Mouse (Mus musculus): Measurements from ENCODE around the gene Vcl. TPM values are rescaled to one million over a fixed set of nuclear protein-coding genes. Genes with fewer than 3 reads are reported as not detected.
A peak's percentile ranks its signal among the peaks of the same experiment; 100 is the strongest.

Gene Vcl
- polyA plus RNA-seq, 1 experiment from 2014 or later, result 17.0 TPM

DNA sequence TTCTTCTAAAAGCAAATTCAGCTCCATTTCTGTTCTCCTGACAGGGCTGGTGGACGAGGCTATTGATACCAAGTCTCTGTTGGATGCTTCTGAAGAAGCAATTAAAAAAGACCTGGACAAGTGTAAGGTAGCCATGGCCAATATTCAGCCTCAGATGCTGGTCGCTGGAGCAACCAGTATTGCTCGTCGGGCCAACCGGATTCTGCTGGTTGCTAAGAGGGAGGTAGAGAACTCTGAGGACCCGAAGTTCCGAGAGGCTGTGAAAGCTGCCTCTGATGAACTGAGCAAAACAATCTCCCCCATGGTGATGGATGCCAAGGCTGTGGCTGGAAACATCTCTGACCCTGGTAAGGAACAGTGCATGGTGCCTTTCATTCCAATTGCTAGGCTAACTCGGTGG is 91.2 kb downstream of the Vcl start:
- H3K27me3 ChIP-seq, result no peaks in the 10 kb centered on the region
- no peak overlapping the region for H3K9ac ChIP-seq
- 83% methylated on average over 8 of the region's 8 CpGs for WGBS (ENCODE audit: insufficient replicate concordance)
- H3K27ac ChIP-seq (replicated peaks), result no peak overlapping the region
- peaks cover 84% of the 10 kb centered on the region for H3K36me3 ChIP-seq (replicated peaks)
- ATAC-seq (ENCODE audit: insufficient read depth), result no peak
- H3K4me2 ChIP-seq, result no peak overlapping the region
- H3K4me1 ChIP-seq (replicated peaks), result no peaks in the 10 kb centered on the region
- no peak overlapping the region for H3K4me3 ChIP-seq (replicated peaks)
- no peaks in the 10 kb centered on the region for H3K9me3 ChIP-seq (replicated peaks)

DNA sequence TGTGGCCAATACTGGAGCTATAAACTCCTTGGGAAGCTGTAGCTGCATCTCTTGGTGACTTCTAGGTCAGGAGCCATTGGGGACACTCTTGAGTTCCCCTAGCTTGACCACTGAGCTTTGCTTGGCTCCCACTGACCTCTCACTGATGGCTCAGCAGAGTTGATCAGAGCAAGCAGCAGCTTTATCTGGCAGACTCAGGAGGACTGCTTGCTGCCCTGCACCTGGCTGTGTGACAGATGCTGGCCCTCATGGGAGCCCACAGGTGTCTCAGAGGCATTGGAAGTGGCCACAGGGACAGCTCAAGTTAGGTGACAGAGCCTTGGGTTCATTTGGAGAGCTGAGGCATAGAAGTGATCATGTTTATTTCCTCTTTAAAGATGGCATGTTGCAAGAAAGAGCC is 98.3 kb downstream of the Vcl start:
- Histone ChIP-seq H3K36me3 (replicated peaks) (peaks cover 88% of the 10 kb centered on the region), H3K4me3 (replicated peaks) (no peak overlapping the region), H3K9ac (no peak overlapping the region), H3K4me2 (no peak overlapping the region), H3K27ac (replicated peaks) (no peak overlapping the region), H3K4me1 (replicated peaks) (0 out of 2 replicates have a peak, but pooled peaks cover 7% of the 10 kb centered on the region), H3K27me3 (no peaks in the 10 kb centered on the region), H3K9me3 (replicated peaks) (no peaks in the 10 kb centered on the region)
- ATAC-seq (ENCODE audit: insufficient read depth), result no peak

- 0 out of 2 replicates have a peak, but pooled peaks cover 7% of the 10 kb centered on the region for H3K4me1 ChIP-seq (replicated peaks)
- H3K4me2 ChIP-seq, result no peak overlapping the region
- H3K27me3 ChIP-seq, result no peaks in the 10 kb centered on the region
- H3K4me3 ChIP-seq (replicated peaks), result no peak overlapping the region
- H3K27ac ChIP-seq (replicated peaks), result no peak overlapping the region
- no peaks in the 10 kb centered on the region for H3K9me3 ChIP-seq (replicated peaks)
- ATAC-seq (ENCODE audit: insufficient read depth), result no peak
- no peak overlapping the region for H3K9ac ChIP-seq
- WGBS (ENCODE audit: insufficient replicate concordance), result 74% methylated on average over 11 of the region's 11 CpGs
- peaks cover 85% of the 10 kb centered on the region for H3K36me3 ChIP-seq (replicated peaks)
These were observed 99.9 kb downstream of the Vcl start for GRCm38 (mm10) chr14:21029025-21029659.

GRCm38 (mm10) chr14:21031783-21032511 is 102.7 kb downstream of the Vcl start:
- Histone ChIP-seq H3K4me1 (replicated peaks) (0 out of 2 replicates have a peak, but pooled peaks cover 7% of the 10 kb centered on the region), H3K27me3 (no peaks in the 10 kb centered on the region), H3K4me3 (replicated peaks) (no peak overlapping the region), H3K36me3 (replicated peaks) (peaks cover 74% of the 10 kb centered on the region), H3K9ac (no peak overlapping the region), H3K4me2 (no peak overlapping the region), H3K9me3 (replicated peaks) (no peaks in the 10 kb centered on the region), H3K27ac (replicated peaks) (peak overlapping the region; percentile 51)
- peak; percentile 69 for ATAC-seq (ENCODE audit: insufficient read depth)
- 71% methylated on average over 6 of the region's 6 CpGs for WGBS (ENCODE audit: insufficient replicate concordance)

DNA sequence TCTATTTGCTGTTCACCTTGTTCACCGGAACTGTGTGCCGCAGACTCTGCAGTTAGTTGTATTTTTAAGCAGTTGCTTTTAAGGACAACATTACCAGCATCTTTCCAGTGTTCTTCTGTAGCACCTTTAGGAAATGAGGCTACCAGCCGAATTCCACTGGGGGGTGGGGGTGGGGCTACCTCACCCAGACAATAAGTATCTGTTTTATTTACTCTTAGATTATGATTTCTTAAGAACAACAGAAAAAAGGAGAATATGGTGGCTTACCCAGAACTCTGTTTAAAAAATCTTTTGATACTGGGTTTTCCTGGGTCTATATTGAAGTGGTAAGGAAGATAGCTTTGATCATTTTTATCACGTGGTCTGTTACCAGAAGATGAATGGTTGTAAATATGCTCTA is 105.1 kb downstream of the Vcl start:
- no peak for ATAC-seq (ENCODE audit: insufficient read depth)
- no peak overlapping the region for H3K4me2 ChIP-seq
- H3K27me3 ChIP-seq, result no peaks in the 10 kb centered on the region
- WGBS (ENCODE audit: insufficient replicate concordance), result 86% methylated on average over 4 of the region's 4 CpGs
- H3K4me1 ChIP-seq (replicated peaks), result 0 out of 2 replicates have a peak, but pooled peaks cover 7% of the 10 kb centered on the region
- peaks cover 74% of the 10 kb centered on the region for H3K36me3 ChIP-seq (replicated peaks)
- no peak overlapping the region for H3K9ac ChIP-seq
- no peaks in the 10 kb centered on the region for H3K9me3 ChIP-seq (replicated peaks)
- no peak overlapping the region for H3K4me3 ChIP-seq (replicated peaks)
- no peak overlapping the region for H3K27ac ChIP-seq (replicated peaks)

DNA sequence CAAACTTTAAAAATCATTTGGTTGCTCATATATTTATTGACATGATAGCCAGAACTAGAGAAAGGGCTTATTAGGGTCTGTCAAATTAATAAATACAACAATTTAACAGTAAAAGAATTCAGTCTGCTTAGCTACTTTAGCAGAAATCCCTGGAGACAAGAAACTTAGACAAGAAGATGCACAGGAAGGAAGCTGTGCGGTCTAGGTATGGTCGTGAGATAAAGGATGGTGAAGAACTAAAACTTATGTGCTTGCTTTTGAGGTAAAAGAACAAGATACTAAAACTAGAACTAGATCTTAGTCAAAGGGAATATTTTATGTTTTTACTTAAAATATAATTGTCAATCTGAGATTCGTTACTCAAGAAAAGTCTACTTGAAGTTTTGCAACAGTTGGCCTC is 105.6 kb downstream of the Vcl start:
- ATAC-seq (ENCODE audit: insufficient read depth), result no peak
- Histone ChIP-seq H3K4me3 (replicated peaks) (no peak overlapping the region), H3K36me3 (replicated peaks) (peaks cover 74% of the 10 kb centered on the region), H3K4me1 (replicated peaks) (0 out of 2 replicates have a peak, but pooled peaks cover 11% of the 10 kb centered on the region), H3K27ac (replicated peaks) (no peak overlapping the region), H3K27me3 (no peaks in the 10 kb centered on the region), H3K9ac (no peak overlapping the region), H3K4me2 (no peak overlapping the region), H3K9me3 (replicated peaks) (no peaks in the 10 kb centered on the region)
- 76% methylated on average over 3 of the region's 3 CpGs for WGBS (ENCODE audit: insufficient replicate concordance)

- H3K27ac ChIP-seq (replicated peaks), result peak overlapping the region; percentile 48
- H3K27me3 ChIP-seq, result no peaks in the 10 kb centered on the region
- H3K9ac ChIP-seq, result no peak overlapping the region
- H3K4me2 ChIP-seq, result no peak overlapping the region
- ATAC-seq (ENCODE audit: insufficient read depth), result peak; percentile 66
- H3K4me3 ChIP-seq (replicated peaks), result no peak overlapping the region
- no peaks in the 10 kb centered on the region for H3K9me3 ChIP-seq (replicated peaks)
- WGBS (ENCODE audit: insufficient replicate concordance), result 60% methylated on average over 12 of the region's 12 CpGs
- H3K36me3 ChIP-seq (replicated peaks), result peaks cover 53% of the 10 kb centered on the region
- H3K4me1 ChIP-seq (replicated peaks), result 0 out of 2 replicates have a peak, but pooled peaks cover 4% of the 10 kb centered on the region
These were observed 109.9 kb downstream of the Vcl start for GRCm38 (mm10) chr14:21039077-21039476.

GRCm38 (mm10) chr14:21039623-21040022 is 110.4 kb downstream of the Vcl start:
- Histone ChIP-seq H3K4me3 (replicated peaks) (no peak overlapping the region), H3K9me3 (replicated peaks) (no peaks in the 10 kb centered on the region), H3K36me3 (replicated peaks) (peaks cover 53% of the 10 kb centered on the region), H3K4me2 (no peak overlapping the region), H3K4me1 (replicated peaks) (0 out of 2 replicates have a peak, but pooled peaks cover 4% of the 10 kb centered on the region), H3K27ac (replicated peaks) (peak overlapping the region; percentile 48), H3K27me3 (no peaks in the 10 kb centered on the region), H3K9ac (no peak overlapping the region)
- WGBS (ENCODE audit: insufficient replicate concordance), result 74% methylated on average over 4 of the region's 4 CpGs
- no peak for ATAC-seq (ENCODE audit: insufficient read depth)

DNA sequence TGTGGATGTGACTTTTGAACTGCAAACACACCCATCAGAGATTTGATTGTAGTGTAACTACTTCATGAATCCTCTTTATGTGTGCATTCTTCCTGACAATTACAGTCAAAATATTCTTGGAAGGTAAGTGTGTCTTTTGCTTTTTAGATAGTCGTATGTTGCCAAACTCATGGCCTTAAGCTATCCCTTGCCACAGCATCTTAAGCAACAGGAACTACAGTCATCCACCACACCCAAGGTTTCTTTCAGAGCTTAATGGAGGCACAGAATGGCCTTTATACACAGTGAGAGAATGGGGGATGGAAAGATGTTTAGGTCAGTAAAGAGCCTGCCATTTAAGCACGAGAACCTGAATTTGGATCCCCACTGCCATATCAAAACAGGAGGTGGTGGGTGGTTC is 118.6 kb downstream of the Vcl start:
- no peaks in the 10 kb centered on the region for H3K27me3 ChIP-seq
- H3K9me3 ChIP-seq (replicated peaks), result no peaks in the 10 kb centered on the region; the same call in 1 of the 2 replicates
- H3K27ac ChIP-seq (replicated peaks), result 0 out of 2 replicates have a peak overlapping the region, but pooled peaks have one; percentile 30
- peaks cover 10% of the 10 kb centered on the region; the same call in 1 of the 2 replicates for H3K36me3 ChIP-seq (replicated peaks)
- no peak for ATAC-seq (ENCODE audit: insufficient read depth)
- H3K9ac ChIP-seq, result no peak overlapping the region
- H3K4me3 ChIP-seq (replicated peaks), result no peak overlapping the region
- H3K4me1 ChIP-seq (replicated peaks), result peaks cover 20% of the 10 kb centered on the region
- H3K4me2 ChIP-seq, result 0 out of 2 replicates have a peak overlapping the region, but pooled peaks have one; percentile 4
- 60% methylated on average over 2 of the region's 2 CpGs for WGBS (ENCODE audit: insufficient replicate concordance)

- Histone ChIP-seq H3K27ac (replicated peaks) (no peak overlapping the region), H3K9ac (no peak overlapping the region), H3K4me2 (no peak overlapping the region), H3K9me3 (replicated peaks) (no peaks in the 10 kb centered on the region; the same call in 1 of the 2 replicates), H3K36me3 (replicated peaks) (peaks cover 10% of the 10 kb centered on the region; the same call in 1 of the 2 replicates), H3K4me3 (replicated peaks) (no peak overlapping the region), H3K27me3 (no peaks in the 10 kb centered on the region), H3K4me1 (replicated peaks) (peaks cover 30% of the 10 kb centered on the region)
- ATAC-seq (ENCODE audit: insufficient read depth), result no peak
These were observed 119.7 kb downstream of the Vcl start for GRCm38 (mm10) chr14:21048879-21049278.

- Histone ChIP-seq H3K9me3 (replicated peaks) (no peaks in the 10 kb centered on the region; the same call in 1 of the 2 replicates), H3K27me3 (no peaks in the 10 kb centered on the region), H3K4me3 (replicated peaks) (peak overlapping the region; percentile 79), H3K36me3 (replicated peaks) (0 out of 2 replicates have a peak, but pooled peaks cover 2% of the 10 kb centered on the region), H3K27ac (replicated peaks) (0 out of 2 replicates have a peak overlapping the region, but pooled peaks have one; percentile 90), H3K9ac (no peak overlapping the region), H3K4me1 (replicated peaks) (peaks cover 30% of the 10 kb centered on the region), H3K4me2 (peak overlapping the region; percentile 99)
- ATAC-seq (ENCODE audit: insufficient read depth), result no peak
- 58% methylated on average over 3 of the region's 3 CpGs for WGBS (ENCODE audit: insufficient replicate concordance)
These were observed 121.5 kb downstream of the Vcl start for GRCm38 (mm10) chr14:21050734-21051133.

Measured in liver, embryonic 15.5 days (tissue).